Mouse (Mus musculus) CD4-positive helper T cell, adult 2 months (primary cell): ENCODE results near the gene Rps3a1.
"Not testable (repeated sequence)": the region's sequence is repeated elsewhere in the genome, so short reads cannot be mapped to it uniquely, and the experiment has no call there.

Source experiments
- DNase-seq: peaks from one replicate; pipeline ENCODE4 v3.0.0-alpha.2; 2012; ENCODE audit warnings: low read depth, missing footprints, low spot score

Gene Rps3a1

DNA sequence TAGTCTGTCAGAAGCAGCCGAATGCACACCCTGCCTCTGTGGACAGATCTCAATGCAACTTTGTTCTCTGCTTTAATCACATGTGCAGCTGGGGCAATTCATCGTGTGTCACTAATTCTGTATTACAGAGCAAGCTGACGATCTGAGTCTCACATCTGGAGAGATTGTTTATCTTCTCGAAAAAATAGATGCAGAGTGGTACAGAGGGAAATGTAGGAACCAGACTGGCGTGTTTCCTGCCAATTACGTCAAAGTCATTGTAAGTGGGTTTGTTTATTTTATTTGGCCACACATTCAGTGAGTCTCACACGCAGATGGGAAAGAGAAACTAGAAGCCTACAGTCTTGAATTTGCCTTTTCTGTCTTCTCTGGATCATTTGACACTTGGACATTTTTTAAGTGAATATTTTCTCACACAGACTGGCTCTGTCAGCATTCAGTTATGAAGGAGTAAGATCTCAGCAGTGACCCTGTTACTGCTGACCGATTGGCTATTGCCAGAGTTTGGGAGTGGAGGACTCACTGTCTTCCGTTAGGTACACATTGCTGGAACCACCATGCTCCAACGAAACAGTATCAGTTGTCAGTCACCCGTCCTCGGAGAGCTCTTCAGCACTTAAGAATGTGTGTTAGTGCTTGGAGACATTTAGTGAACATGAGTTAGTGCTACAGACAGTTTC lies 27.7 kb downstream of the Rps3a1 start:
- DNase-seq = no peak

DNA sequence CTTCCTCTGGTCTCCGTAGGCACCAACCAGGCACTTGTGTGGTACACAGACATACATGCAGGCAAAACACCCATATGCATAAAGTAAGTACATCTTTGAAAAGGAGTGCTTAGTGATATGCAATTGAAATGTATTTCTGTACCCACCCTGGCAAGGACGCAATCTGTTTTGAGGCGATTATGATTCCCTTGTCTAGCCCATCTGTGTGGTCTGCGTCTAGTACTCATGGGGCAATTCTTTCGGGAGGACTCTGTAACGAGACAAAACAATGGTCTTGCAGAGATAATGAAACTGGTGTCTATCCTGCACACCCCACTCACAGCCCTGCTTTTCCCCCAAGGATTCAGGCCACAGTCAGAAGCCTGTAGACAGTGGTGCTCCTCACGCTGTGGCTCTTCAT lies 29.7 kb downstream of the Rps3a1 start:
- no peak for DNase-seq

DNA sequence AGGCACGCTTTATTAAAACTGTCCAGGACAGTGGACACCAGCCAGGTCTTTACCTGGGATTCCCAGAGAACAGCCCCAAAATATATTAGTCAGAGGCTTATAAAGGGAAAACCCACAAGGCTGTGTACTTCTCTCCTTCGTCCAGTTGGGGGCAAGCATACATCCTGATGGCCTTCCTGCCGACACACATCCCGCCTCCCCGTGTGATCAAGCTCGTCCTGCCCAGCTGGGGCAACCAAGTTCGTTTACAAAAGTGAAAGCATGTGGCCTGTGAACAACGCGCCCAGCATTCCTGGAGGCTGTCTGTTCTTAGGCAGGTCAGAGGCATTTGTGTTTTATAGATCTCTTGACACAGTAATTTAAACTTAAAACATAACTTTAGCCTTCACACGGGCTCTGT lies 32.4 kb downstream of the Rps3a1 start:
- DNase-seq = peak; percentile 33

DNA sequence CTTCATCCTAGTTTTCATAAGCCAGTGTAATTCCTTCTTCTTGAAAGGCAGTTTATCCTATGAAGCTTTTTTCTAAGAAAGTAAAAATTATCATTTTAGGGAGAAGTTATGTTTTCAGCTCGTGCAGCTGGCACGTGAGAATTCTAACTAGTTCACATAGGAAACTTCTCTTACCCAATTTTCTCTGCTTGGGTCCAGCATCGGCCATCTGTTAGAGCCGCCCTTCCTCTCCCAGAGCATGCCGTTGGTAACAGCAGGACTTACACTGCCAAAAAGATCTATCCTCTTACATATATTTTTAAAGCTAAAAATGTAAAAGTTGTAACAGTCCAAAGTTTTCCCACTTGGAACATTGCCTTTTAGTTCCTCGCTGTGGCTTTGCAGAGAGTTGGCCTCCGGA lies 33.4 kb downstream of the Rps3a1 start:
- no peak for DNase-seq

DNA sequence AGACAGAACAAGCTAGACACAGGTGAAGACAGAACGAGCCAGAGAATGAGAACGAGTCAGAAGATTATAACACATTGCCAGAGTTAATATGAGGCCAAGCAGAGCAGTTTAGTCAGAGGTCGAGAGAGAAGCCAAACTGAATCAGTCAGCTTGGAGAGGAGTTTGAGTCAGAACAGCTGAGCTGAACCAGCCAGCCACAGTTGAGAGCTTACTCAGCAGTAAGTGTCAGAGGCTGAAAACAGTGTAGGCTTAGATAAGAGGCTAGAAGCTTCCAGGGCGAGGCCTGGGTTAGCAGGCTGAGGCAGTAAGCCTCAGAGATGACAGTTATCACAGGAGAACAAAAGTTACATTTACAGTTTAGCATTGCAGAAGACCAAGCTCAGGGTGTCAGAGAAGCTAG lies 33.9 kb downstream of the Rps3a1 start:
- DNase-seq = no peak

DNA sequence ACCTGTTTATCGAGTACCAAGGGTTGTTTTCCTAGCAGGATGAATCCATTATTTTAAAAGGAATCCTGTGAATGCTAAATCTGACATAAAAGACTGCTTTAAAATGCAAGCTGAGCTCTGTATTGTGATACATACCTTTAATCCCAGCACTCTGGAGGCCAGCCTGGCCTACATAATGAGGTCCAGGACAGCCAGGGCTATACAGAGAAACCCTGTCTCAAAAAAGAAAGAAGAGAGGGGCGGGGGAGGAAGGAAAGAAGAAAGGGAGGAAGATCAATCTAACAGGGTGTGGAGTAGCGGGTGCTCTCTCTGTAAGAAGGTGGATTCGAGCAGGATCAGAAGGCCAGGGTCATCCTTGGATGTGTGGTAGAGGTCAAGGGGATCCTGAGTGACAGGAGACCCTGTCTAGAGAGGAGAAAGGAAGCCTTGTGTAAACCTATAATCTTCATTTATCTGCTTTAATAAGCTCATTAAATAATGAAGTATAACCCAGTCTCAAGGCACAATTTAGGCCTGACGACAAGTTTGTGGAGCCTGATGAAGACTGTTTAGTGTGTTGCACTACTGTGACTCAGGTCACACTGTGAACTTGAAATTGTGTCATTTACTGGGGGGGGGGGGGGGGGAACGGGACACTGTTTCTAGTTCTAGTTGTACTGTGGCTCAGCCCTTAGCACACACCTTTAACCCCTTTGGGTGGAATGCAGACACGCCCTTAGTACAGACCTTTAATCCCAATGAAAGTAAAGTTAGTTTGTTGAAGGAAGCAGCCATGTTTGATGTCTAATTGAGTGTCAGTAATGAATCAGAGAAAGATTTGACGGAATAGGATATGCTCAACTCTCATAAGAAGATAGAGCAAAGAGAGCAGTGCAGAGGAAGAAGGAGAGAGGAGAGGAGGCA lies 34.6 kb downstream of the Rps3a1 start:
- DNase-seq = no peak

DNA sequence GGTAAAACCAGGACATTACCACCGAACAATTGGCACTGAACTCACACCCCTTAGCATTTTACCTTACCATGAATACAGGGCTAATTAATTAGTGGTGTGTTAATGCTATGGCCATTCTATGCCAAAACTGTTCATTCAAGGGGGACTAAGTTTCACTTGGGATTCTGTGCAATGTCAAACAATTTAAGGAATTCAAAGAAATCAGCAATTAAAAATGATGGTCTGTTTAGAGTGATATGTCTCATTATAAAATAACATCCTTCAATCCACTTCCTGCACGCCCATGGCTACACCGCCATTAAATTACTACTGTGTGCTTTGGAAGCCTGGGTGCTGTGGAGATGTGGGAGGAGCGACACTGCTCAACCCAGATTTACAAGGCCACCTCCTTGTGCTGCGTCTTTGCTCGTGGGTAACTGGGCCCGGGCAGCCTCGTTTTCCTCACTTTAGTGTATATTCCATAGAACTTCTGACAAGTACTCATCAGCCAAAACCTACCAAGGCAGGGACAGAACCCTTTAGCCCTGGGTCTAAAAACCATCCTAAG lies 36.3 kb downstream of the Rps3a1 start:
- no peak for DNase-seq

DNA sequence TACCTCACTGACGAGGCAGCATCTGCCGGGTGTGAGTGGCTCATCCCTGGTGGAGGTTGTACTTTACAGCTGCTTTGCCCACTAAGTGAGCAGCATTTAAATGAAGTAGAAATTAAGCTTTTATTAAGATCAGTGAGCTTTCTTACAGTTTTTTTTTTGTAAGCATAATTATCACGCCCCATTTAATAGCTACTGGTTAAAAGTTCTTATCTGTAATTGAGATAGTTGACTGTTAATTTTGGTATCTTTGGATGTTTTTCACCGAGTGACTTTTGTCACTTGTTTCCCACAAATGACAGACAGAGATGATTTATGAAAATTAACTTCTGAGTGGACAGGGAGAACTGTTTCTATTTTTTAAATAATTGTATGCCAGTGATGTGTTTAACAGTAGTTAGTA lies 37.6 kb downstream of the Rps3a1 start:
- DNase-seq = no peak

DNA sequence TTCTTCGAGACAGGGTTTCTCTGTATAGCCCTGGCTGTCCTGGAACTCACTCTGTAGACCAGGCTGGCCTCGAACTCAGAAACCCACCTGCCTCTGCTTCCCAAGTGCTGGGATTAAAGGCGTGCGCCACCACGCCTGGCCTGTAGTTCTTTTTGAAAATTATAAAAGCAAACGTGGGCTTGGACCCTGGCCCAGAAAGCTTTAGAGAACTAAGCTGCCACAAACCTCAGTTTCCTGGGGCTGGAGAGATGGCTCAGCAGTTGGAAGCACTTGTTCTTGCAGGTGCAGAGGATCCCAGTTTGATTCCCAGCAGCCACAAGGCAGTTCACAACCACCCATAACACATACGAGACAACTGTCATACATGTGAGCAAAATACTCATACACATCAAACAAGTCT lies 38.1 kb downstream of the Rps3a1 start:
- not testable (repeated sequence) for DNase-seq

DNA sequence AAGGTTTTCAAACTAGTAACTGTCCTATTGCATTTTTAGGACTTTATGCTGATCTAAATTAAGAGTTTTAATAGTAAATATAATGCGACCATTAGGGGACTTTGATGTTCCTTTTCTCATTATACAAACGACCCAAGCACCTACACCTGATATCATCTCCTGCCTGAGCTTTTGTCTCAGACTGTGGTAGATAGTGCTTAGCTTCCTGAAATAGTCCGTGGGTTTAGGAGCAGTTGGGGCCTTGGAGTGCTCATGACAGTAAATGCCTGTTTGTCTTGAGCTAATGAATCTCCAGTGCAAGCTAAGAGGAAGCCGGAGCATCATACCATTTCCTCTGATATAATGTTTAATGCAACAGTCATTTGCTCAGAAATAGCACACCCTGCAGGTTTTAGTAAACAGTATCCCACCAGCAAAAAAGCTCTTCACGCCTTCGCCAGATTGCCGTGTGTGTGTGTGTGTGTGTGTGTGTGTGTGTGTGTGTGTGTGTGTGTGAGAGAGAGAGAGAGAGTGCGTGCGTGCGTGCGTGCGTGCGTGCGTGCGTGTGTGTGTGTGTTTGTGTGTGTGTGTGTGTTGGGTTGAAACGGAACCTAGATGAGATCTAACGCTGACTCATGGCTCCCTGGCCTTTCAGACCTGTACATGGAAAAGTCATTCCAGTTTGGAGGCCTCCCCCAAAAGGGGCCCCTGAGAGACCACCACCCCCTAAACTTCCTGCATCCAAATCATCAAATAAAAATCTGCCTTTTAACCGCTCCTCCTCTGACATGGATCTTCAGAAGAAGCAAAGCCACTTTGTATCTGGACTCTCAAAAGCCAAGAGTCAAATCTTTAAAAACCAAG lies 38.8 kb downstream of the Rps3a1 start:
- peak; percentile 46 for DNase-seq

DNA sequence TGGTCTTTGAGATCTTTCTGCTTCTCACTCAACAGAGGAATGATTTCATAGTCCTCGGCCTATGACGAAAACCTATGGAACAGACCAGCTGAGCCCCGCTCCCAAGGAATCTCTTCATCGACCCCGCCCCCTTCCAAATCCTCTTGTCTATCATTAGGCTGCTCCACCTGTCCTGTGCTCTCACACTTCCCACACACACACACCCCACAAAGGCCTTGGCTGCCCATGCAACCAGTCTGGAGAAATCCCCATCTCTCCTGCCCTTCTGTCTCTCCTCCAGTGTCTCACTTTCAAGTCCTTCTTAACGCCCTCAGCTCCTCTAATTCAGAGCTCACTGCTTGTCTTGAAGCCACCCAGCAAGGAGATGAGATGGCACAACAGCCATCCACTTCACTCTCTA lies 40.5 kb downstream of the Rps3a1 start:
- no peak for DNase-seq

DNA sequence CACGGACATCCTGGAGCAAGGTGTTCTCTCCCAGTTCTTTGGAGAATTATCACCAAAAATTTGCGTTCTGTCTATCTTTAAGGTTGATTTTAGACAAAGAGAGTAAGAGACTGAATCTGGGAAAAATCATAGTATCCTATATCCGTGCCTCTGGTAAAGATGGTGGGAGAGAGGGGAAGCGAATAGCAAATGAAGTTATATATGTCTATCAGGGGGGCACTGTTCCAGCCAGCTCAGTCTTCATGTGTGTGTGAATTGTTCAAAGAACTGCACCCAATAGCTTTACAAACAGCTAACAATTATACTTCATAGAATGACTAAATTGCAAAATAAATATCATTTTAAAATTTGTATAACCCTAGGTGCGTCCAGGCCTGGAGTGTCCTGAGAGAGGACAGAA lies 48.6 kb downstream of the Rps3a1 start:
- no peak for DNase-seq

DNA sequence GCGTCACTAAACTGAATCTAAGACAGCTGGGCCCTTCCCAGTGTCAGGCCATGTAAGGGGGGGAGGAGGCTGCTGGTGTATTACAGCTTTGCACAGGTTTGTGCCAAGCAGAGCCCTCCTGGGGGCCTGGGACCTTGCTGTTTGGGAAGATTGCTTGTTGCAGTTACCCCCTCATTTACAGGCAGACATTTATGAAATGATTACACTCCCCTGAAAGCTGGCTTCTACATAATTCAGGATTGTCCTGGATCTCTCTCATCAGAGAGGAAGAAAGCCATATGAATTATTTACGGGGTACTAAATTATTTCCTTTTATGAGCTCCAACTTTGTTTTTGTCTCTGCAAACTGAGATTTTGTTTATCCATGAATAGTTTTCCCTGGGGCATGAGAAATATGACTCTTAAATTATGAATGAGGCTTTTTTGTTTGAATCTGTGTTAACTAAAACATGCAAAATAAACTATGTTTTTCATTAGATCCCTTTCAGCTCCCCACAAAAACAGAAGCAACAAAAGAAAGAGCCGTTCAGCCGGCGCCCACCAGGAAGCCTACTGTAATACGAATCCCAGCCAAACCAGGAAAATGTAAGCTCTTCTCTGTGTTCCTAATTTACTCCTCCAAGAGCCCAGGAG lies 49.2 kb downstream of the Rps3a1 start:
- no peak for DNase-seq
